Mouse (Mus musculus) hindbrain, embryonic 16.5 days (tissue): ENCODE measurements around the gene Ppp1r8. TPM values are rescaled to one million over a fixed set of nuclear protein-coding genes. Genes with fewer than 3 reads are reported as not detected.
"Not testable (repeated sequence)": the region's sequence is repeated elsewhere in the genome, so short reads cannot be mapped to it uniquely, and the experiment has no call there.

Experiments
- ATAC-seq: fragments of 200-750 bp; cut with Nextera tagmentation; 2 replicates; pipeline ENCODE4 v1.8.0; 2017; ENCODE audit warnings: moderate TSS enrichment, moderate library complexity
- H3K27ac ChIP-seq: fragments of 300-500 bp; sonication (generic); 2 replicates; pipeline ENCODE4 v1.5.1; 2014; ENCODE audit warnings: low read depth, mild to moderate bottlenecking, control low read depth, low read length, moderate library complexity
- H3K27me3 ChIP-seq: fragments of 300-500 bp; sonication (generic); replicated peaks from 2 replicates; pipeline ENCODE4 v1.6.1; 2014; ENCODE audit warnings: low read length; ENCODE audit not compliant: control insufficient read depth, insufficient read depth
- H3K36me3 ChIP-seq: fragments of 300-500 bp; sonication (generic); 2 replicates; pipeline ENCODE4 v1.6.1; 2014; ENCODE audit warnings: mild to moderate bottlenecking, low read length, moderate library complexity, mixed read lengths; ENCODE audit not compliant: control insufficient read depth, insufficient read depth
- H3K4me1 ChIP-seq: fragments of 300-500 bp; sonication (generic); 2 replicates; pipeline ENCODE4 v1.6.1; 2014; ENCODE audit warnings: low read depth, low read length; ENCODE audit not compliant: control insufficient read depth, insufficient read depth
- H3K4me2 ChIP-seq: fragments of 300-500 bp; sonication (generic); 2 replicates; pipeline ENCODE4 v1.6.1; 2014; ENCODE audit warnings: mild to moderate bottlenecking, low read length, control low read depth, moderate library complexity
- H3K4me3 ChIP-seq: fragments of 300-500 bp; sonication (generic); 2 replicates; pipeline ENCODE4 v1.5.1; 2014; ENCODE audit warnings: mild to moderate bottlenecking, low read length, control low read depth, moderate library complexity
- H3K9ac ChIP-seq: fragments of 300-500 bp; sonication (generic); 2 replicates; pipeline ENCODE4 v1.6.1; 2014; ENCODE audit warnings: low read depth, mild to moderate bottlenecking, control low read depth, low read length, moderate library complexity
- H3K9me3 ChIP-seq: fragments of 300-500 bp; sonication (generic); 2 replicates; pipeline ENCODE4 v1.6.1; 2014; ENCODE audit warnings: mild to moderate bottlenecking, low read length, moderate library complexity; ENCODE audit not compliant: control insufficient read depth
- WGBS: fragments of 180-500 bp; shearing (Covaris S2); extraction: QIAGEN DNeasy Blood & Tissue Kit; methylation state at CpG from one replicate; pipeline ENCODE4 v1.1.7; 2014; 5-methylcytosine and 5-hydroxymethylcytosine counted together
- polyA plus RNA-seq: library from polyadenylated mRNA; unstranded; fragments of >200 nt; fragmentation: Nextera tagmentation; extraction: Ambion mirVana; gene quantifications from 2 replicates; pipeline ENCODE4 v1.2.1, GENCODE M21; 2015

Gene Ppp1r8
- polyA plus RNA-seq, 1 experiment from 2014 or later = 59.4 TPM

DNA sequence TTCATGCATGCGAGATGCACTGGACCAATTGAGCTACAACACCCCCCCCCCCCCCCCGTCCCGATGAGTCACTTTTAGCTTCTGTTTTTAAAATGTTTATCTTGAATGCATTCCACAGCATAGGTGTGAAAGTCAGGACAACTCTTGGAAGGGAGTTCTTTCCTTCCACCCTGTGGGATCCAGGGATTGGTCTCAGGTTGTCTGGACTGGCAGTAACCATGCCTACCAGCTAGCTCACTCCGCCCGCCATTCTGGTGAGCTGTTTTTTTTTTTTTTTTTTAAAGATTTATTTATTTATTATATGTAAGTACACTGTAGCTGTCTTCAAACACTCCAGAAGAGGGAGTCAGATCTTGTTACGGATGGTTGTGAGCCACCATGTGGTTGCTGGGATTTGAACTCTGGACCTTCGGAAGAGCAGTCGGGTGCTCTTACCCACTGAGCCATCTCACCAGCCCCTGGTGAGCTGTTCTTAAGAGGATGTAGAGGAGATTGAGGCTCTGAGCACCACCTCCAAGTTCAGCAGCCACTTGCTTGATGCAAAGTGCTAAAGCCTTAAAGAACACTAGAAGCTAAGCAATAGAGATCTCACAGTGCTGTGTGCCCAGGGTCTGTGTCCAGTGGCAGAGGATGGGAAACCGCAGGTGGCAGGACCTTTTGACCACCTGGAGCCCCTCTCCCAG is 49.5 kb downstream of the Ppp1r8 start:
- not testable (repeated sequence) for H3K4me3 ChIP-seq, H3K9me3 ChIP-seq, H3K4me1 ChIP-seq, H3K27ac ChIP-seq, ATAC-seq, H3K9ac ChIP-seq, H3K36me3 ChIP-seq, H3K4me2 ChIP-seq
- WGBS = 84% methylated on average over 8 of the region's 9 CpGs
- H3K27me3 ChIP-seq = peaks cover 14% of the 10 kb centered on the region

DNA sequence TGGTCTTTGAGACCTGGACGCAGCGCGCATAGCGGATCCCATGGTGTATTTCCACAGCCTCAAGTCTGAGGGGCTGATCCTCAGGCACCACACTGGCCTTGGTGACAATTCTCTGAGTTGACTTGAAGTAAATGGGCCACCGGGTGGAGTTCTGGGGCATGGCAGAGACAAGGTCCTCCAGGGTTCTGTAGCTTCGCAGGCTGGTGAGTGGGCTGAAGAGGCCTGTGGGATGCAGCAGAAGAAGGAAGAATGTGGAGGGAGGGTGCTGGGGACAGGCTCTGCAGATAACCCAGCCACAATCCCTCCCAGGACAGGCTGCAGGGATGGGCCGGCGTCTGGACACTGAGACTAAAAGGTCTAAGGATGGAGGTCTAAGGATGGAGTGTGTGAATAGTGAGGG is 53.2 kb downstream of the Ppp1r8 start:
- no peak overlapping the region for H3K9ac ChIP-seq
- H3K9me3 ChIP-seq = no peaks in the 10 kb centered on the region
- H3K27ac ChIP-seq = no peak overlapping the region
- no peaks in the 10 kb centered on the region for H3K4me1 ChIP-seq
- H3K4me3 ChIP-seq = no peak overlapping the region
- no peak for ATAC-seq
- no peaks in the 10 kb centered on the region for H3K36me3 ChIP-seq
- H3K27me3 ChIP-seq = peaks cover 3% of the 10 kb centered on the region
- 87% methylated on average over 8 of the region's 8 CpGs for WGBS
- no peak overlapping the region for H3K4me2 ChIP-seq

DNA sequence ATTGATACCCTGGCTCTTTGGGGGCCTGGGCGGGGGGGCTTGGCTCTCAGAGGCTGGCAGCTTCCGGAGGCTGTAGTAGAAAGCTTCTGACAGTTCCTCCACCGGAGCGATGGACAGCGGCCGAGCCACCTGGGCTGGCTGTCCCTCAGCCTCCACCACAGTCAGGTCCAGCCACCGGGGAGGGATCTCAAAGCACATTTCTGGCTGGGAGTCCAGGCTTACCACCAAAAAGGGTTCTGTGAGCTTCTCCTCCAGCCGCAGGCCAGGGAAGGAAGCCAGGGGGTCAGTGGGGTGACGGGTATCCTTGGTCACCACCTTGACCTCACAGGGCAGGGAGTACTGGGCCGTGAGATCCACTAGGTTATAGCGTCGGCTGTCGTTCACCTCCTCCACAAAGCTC is 57.7 kb downstream of the Ppp1r8 start:
- Histone ChIP-seq H3K9ac (no peak overlapping the region), H3K36me3 (no peaks in the 10 kb centered on the region), H3K4me2 (no peak overlapping the region), H3K4me1 (no peaks in the 10 kb centered on the region), H3K27ac (no peak overlapping the region), H3K4me3 (no peak overlapping the region), H3K9me3 (no peaks in the 10 kb centered on the region), H3K27me3 (no peaks in the 10 kb centered on the region)
- ATAC-seq = no peak
- WGBS = 92% methylated on average over 13 of the region's 13 CpGs

GRCm38 (mm10) chr4:132783732-132784131 is 59.2 kb downstream of the Ppp1r8 start:
- Histone ChIP-seq H3K4me1 (no peaks in the 10 kb centered on the region), H3K4me2 (no peak overlapping the region)
- WGBS = 90% methylated on average over 2 of the region's 2 CpGs

GRCm38 (mm10) chr4:132780288-132780687 is 62.7 kb downstream of the Ppp1r8 start:
- no peaks in the 10 kb centered on the region for H3K4me1 ChIP-seq
- peaks cover 25% of the 10 kb centered on the region for H3K36me3 ChIP-seq
- no peak overlapping the region for H3K4me3 ChIP-seq
- H3K9ac ChIP-seq = no peak overlapping the region
- no peaks in the 10 kb centered on the region for H3K9me3 ChIP-seq
- no peak for ATAC-seq
- H3K27ac ChIP-seq = no peak overlapping the region
- H3K4me2 ChIP-seq = no peak overlapping the region
- WGBS = 94% methylated on average over 4 of the region's 4 CpGs
- no peaks in the 10 kb centered on the region for H3K27me3 ChIP-seq

More at GRCm38 (mm10) chr4:132783732-132784131, 59.2 kb downstream of the Ppp1r8 start:
- no peak overlapping the region for H3K9ac ChIP-seq
- peaks cover 4% of the 10 kb centered on the region; the same call in 1 of the 2 replicates for H3K36me3 ChIP-seq
- no peaks in the 10 kb centered on the region for H3K9me3 ChIP-seq
- H3K4me3 ChIP-seq = no peak overlapping the region
- H3K27ac ChIP-seq = no peak overlapping the region
- no peak for ATAC-seq
- H3K27me3 ChIP-seq = no peaks in the 10 kb centered on the region

- no peak overlapping the region for H3K4me2 ChIP-seq
- no peak overlapping the region for H3K27ac ChIP-seq
- H3K4me3 ChIP-seq = no peak overlapping the region
- H3K9me3 ChIP-seq = no peaks in the 10 kb centered on the region
- ATAC-seq = no peak
- peaks cover 31% of the 10 kb centered on the region for H3K36me3 ChIP-seq
- WGBS = 88% methylated on average over 6 of the region's 6 CpGs
- H3K9ac ChIP-seq = no peak overlapping the region
- H3K27me3 ChIP-seq = no peaks in the 10 kb centered on the region
- no peaks in the 10 kb centered on the region for H3K4me1 ChIP-seq
Measured at GRCm38 (mm10) chr4:132778562-132779201, 64.3 kb downstream of the Ppp1r8 start.

Other genes starting within 250 kb of the Ppp1r8 start
- 9.5 and 12.1 TPM in 2 replicates for gene Eya3, start 204.2 kb downstream of the Ppp1r8 start, polyA plus RNA-seq
- 6.2 and 6.4 TPM in 2 replicates for gene Xkr8, start 110.6 kb downstream of the Ppp1r8 start, polyA plus RNA-seq
- 0.64 and 1.2 TPM in 2 replicates for gene Smpdl3b, start 85.9 kb downstream of the Ppp1r8 start, polyA plus RNA-seq
- gene Rpa2, start 74.8 kb downstream of the Ppp1r8 start, polyA plus RNA-seq = 40.7 and 43.6 TPM in 2 replicates
- 0.36 and 0.64 TPM in 2 replicates for gene Themis2, start 46.8 kb downstream of the Ppp1r8 start, polyA plus RNA-seq
- 151 and 156 TPM in 2 replicates for gene Stx12, start 41.3 kb upstream of the Ppp1r8 start, polyA plus RNA-seq
- 33.5 and 40.6 TPM in 2 replicates for gene Fam76a, start 79.4 kb upstream of the Ppp1r8 start, polyA plus RNA-seq
- gene Fgr, start 130.9 kb upstream of the Ppp1r8 start, polyA plus RNA-seq = 0.16 and 0.23 TPM in 2 replicates
- gene Ahdc1, start 168.1 kb upstream of the Ppp1r8 start, polyA plus RNA-seq = 10.4 and 11.6 TPM in 2 replicates